25 mouse cellular contexts compared by ENCODE assay signal in genomic region chrX:160735650-160736049, GRCm38 (mm10). TPM values are rescaled to one million over a fixed set of nuclear protein-coding genes. Genes with fewer than 3 reads are reported as not detected.
"Had no signal": no experiment of that assay in that cellular context is flagged by ENCODE, and none has a peak within 500 bp of the region (broad histone marks: within the 10 kb centered on the region; RNA-seq: fewer than 3 reads in every experiment).

Gene Ppef1 (minus strand): TSS chrX:160735765.

- H3K4me1 ChIP-seq: liver, embryonic 13.5 days; liver, embryonic 15.5 days; lung, embryonic 15.5 days; megakaryocyte, embryonic 14.5 days; midbrain, embryonic 12.5 days; midbrain, embryonic 15.5 days; neural tube, embryonic 12.5 days had no signal

- H3K9ac ChIP-seq: liver, embryonic 13.5 days; liver, embryonic 15.5 days; liver, postnatal 0 days; lung, embryonic 15.5 days; midbrain, embryonic 12.5 days; midbrain, embryonic 15.5 days; neural tube, embryonic 12.5 days had no signal

- H3K4me2 ChIP-seq: liver, embryonic 13.5 days; liver, embryonic 15.5 days; lung, embryonic 15.5 days; midbrain, embryonic 12.5 days; midbrain, embryonic 15.5 days; neural tube, embryonic 12.5 days had no signal

- H3K27me3 ChIP-seq: liver, embryonic 13.5 days; liver, embryonic 15.5 days; neural tube, embryonic 12.5 days had no signal

- H3K4me3 ChIP-seq: liver, embryonic 13.5 days; liver, embryonic 15.5 days; lung, embryonic 15.5 days; megakaryocyte, embryonic 14.5 days; midbrain, embryonic 12.5 days; midbrain, embryonic 15.5 days; neural tube, embryonic 12.5 days had no signal

- H3K27ac ChIP-seq: liver, embryonic 13.5 days; liver, embryonic 15.5 days; lung, embryonic 15.5 days; macrophage; midbrain, embryonic 12.5 days; midbrain, embryonic 15.5 days; neural tube, embryonic 12.5 days had no signal

- H3K9me3 ChIP-seq: liver, embryonic 13.5 days; liver, embryonic 15.5 days; lung, embryonic 15.5 days; megakaryocyte, embryonic 14.5 days; midbrain, embryonic 12.5 days; midbrain, embryonic 15.5 days; neural tube, embryonic 12.5 days had no signal

- H3K36me3 ChIP-seq: liver, embryonic 13.5 days; liver, embryonic 15.5 days; lung, embryonic 15.5 days; midbrain, embryonic 12.5 days; midbrain, embryonic 15.5 days; neural tube, embryonic 12.5 days had no signal

- DNase-seq: liver, embryonic 13.5 days; liver, postnatal 0 days; lung, adult 2 months; lung, postnatal 14 days; lung, postnatal 36 days; retina, postnatal 1 day; right cerebral cortex, adult 18-20 months; right cerebral cortex, postnatal 25 days; right cerebral cortex, postnatal 4 days; spleen, adult 18-20 months; thymus, adult 18-20 months; thymus, postnatal 14 days; thymus, postnatal 36 days had no signal

- ATAC-seq: liver, postnatal 0 days; lung, postnatal 0 days; midbrain, embryonic 15.5 days had no signal

RNA-seq across cellular contexts. Expression of gene Ppef1, which starts in this region (rescaled TPM):
- total RNA-seq: megakaryocyte progenitor cell, adult 5-6 weeks; monocyte, adult 5-6 weeks had no signal
- polyA plus RNA-seq: liver, embryonic 15.5 days; liver, postnatal 0 days; lung, adult 2 months; macrophage; midbrain, embryonic 12.5 days; small intestine, adult 2 months; stomach, embryonic 14.5 days had no signal
